Mouse (Mus musculus) MEL (cell line): ENCODE measurements around the gene Izumo4. TPM values are rescaled to one million over a fixed set of nuclear protein-coding genes. Genes with fewer than 3 reads are reported as not detected.

ENCODE experiments used
- DNase-seq: peaks from one replicate; pipeline ENCODE4 v3.0.0; 2011; ENCODE audit warnings: low read depth, low spot score
- H3K27ac ChIP-seq: 2 replicates; pipeline ENCODE4 v1.5.1; 2012; ENCODE audit warnings: low read depth, mild to moderate bottlenecking, control low read depth, low read length, moderate library complexity; ENCODE audit not compliant: control insufficient read depth
- H3K27me3 ChIP-seq, 2 experiments: fragments of 150-350 bp in 1 of 2; sonication (generic) in 1 of 2; 2 replicates each; pipeline ENCODE4 v1.6.1; 2012; ENCODE audit warnings: low read length in 2 of 2, mild to moderate bottlenecking in 2 of 2, improper control_type of control experiment in 1 of 2, moderate library complexity in 1 of 2; ENCODE audit not compliant: insufficient read depth in 2 of 2, control insufficient read depth in 1 of 2
- H3K36me3 ChIP-seq, 2 experiments: 2 replicates each; pipeline ENCODE4 v1.6.1; 2012 to 2014; ENCODE audit warnings: low read length in 2 of 2, improper control_type of control experiment in 1 of 2, inconsistent platforms in 1 of 2, mild to moderate bottlenecking in 1 of 2; ENCODE audit not compliant: insufficient read depth in 2 of 2, control insufficient read depth in 1 of 2
- H3K4me1 ChIP-seq, 2 experiments: fragments of 150-350 bp in 1 of 2; sonication (generic) in 1 of 2; 2 replicates each; pipeline ENCODE4 v1.6.1; 2012; ENCODE audit warnings: low read length in 2 of 2, improper control_type of control experiment in 1 of 2, mild to moderate bottlenecking in 1 of 2; ENCODE audit not compliant: insufficient read depth in 2 of 2, control insufficient read depth in 1 of 2
- H3K4me3 ChIP-seq, 2 experiments: fragments of 150-350 bp in 1 of 2; sonication (generic) in 1 of 2; 2 replicates each; pipeline ENCODE4 v1.5.1; 2012; ENCODE audit warnings: low read depth in 2 of 2, low read length in 2 of 2, mild to moderate bottlenecking in 2 of 2, moderate library complexity in 2 of 2, control low read depth in 1 of 2, improper control_type of control experiment in 1 of 2; ENCODE audit not compliant: control insufficient read depth in 1 of 2, insufficient read depth in 1 of 2
- H3K79me2 ChIP-seq: 2 replicates; pipeline ENCODE4 v1.6.1; 2012; ENCODE audit warnings: mild to moderate bottlenecking, low read length, moderate library complexity; ENCODE audit not compliant: control insufficient read depth, poor library complexity, insufficient read depth
- H3K9ac ChIP-seq: 2 replicates; pipeline ENCODE4 v1.6.1; 2012; ENCODE audit warnings: low read depth, mild to moderate bottlenecking, control low read depth, low read length, moderate library complexity; ENCODE audit not compliant: control insufficient read depth, poor library complexity, severe bottlenecking
- H3K9me3 ChIP-seq: fragments of 150-350 bp; sonication (generic); replicated peaks from 2 replicates; pipeline ENCODE4 v1.6.1; 2012; ENCODE audit warnings: mild to moderate bottlenecking, low read length, improper control_type of control experiment, moderate library complexity; ENCODE audit not compliant: insufficient read depth
- CTCF ChIP-seq, 3 experiments: IDR thresholded peaks in 2 of 3; conservative IDR thresholded peaks in 1 of 3; 2 replicates each; pipeline ENCODE4 v1.5.1; 2011 to 2012; ENCODE audit warnings: low read length in 3 of 3, low read depth in 2 of 3, mild to moderate bottlenecking in 2 of 3, improper control_type of control experiment in 1 of 3, inconsistent platforms in 1 of 3, mixed read lengths in 1 of 3, moderate library complexity in 1 of 3; ENCODE audit not compliant: control insufficient read depth in 1 of 3, insufficient read depth in 1 of 3, poor library complexity in 1 of 3, severe bottlenecking in 1 of 3
- E2F4 ChIP-seq: IDR thresholded peaks from 2 replicates; pipeline ENCODE4 v1.6.1; 2011; ENCODE audit warnings: low read depth, low read length, improper control_type of control experiment, borderline replicate concordance
- EP300 ChIP-seq, 2 experiments: IDR thresholded peaks; 2 replicates each; pipeline ENCODE4 v1.6.1; 2011; ENCODE audit warnings: improper control_type of control experiment in 2 of 2, low read length in 2 of 2, low read depth in 1 of 2, mild to moderate bottlenecking in 1 of 2
- ETS1 ChIP-seq: IDR thresholded peaks from 2 replicates; pipeline ENCODE4 v1.6.1; 2012; ENCODE audit warnings: low read depth, mild to moderate bottlenecking, inconsistent platforms, low read length, improper control_type of control experiment, moderate library complexity
- GABPA ChIP-seq: IDR thresholded peaks from 2 replicates; pipeline ENCODE4 v1.6.1; 2012; ENCODE audit warnings: low read depth, mild to moderate bottlenecking, inconsistent platforms, low read length, improper control_type of control experiment, moderate library complexity
- GATA1 ChIP-seq: IDR thresholded peaks from 2 replicates; pipeline ENCODE4 v1.6.1; 2011; ENCODE audit warnings: low read depth, low read length, improper control_type of control experiment
- HCFC1 ChIP-seq: IDR thresholded peaks from 2 replicates; pipeline ENCODE4 v1.6.1; 2012; ENCODE audit warnings: low read depth, mild to moderate bottlenecking, inconsistent platforms, low read length, improper control_type of control experiment, moderate library complexity
- KAT2A ChIP-seq: conservative IDR thresholded peaks from 2 replicates; pipeline ENCODE4 v1.6.1; 2012; ENCODE audit warnings: low read depth, low read length, improper control_type of control experiment, inconsistent platforms
- MAFK ChIP-seq: IDR thresholded peaks from 2 replicates; pipeline ENCODE4 v1.6.1; 2011; ENCODE audit warnings: low read depth, mild to moderate bottlenecking, low read length, improper control_type of control experiment, borderline replicate concordance
- NELFE ChIP-seq: IDR thresholded peaks from 2 replicates; pipeline ENCODE4 v1.6.1; 2011; ENCODE audit warnings: low read depth, low read length, improper control_type of control experiment
- POLR2A ChIP-seq, 2 experiments: IDR thresholded peaks; 2 replicates each; pipeline ENCODE4 v1.6.1; 2011 to 2012; ENCODE audit warnings: low read length in 2 of 2, mild to moderate bottlenecking in 2 of 2, control low read depth in 1 of 2, improper control_type of control experiment in 1 of 2, low read depth in 1 of 2, moderate library complexity in 1 of 2; ENCODE audit not compliant: control insufficient read depth in 1 of 2, insufficient read depth in 1 of 2, poor library complexity in 1 of 2
- POLR2AphosphoS5 ChIP-seq: IDR thresholded peaks from 2 replicates; pipeline ENCODE4 v1.6.1; 2012; ENCODE audit warnings: low read depth, borderline replicate concordance, mild to moderate bottlenecking, inconsistent platforms, low read length, moderate library complexity, mixed read lengths
- RAD21 ChIP-seq: IDR thresholded peaks from 2 replicates; pipeline ENCODE4 v1.6.1; 2011; ENCODE audit warnings: mild to moderate bottlenecking, low read depth, low read length, improper control_type of control experiment
- SMC3 ChIP-seq: IDR thresholded peaks from 2 replicates; pipeline ENCODE4 v1.6.1; 2011; ENCODE audit warnings: low read depth, low read length, improper control_type of control experiment
- TBP ChIP-seq: IDR thresholded peaks from 2 replicates; pipeline ENCODE4 v1.8.0; 2011; ENCODE audit warnings: low read depth, low read length, improper control_type of control experiment
- UBTF ChIP-seq: IDR thresholded peaks from 2 replicates; pipeline ENCODE4 v1.6.1; 2012; ENCODE audit warnings: low read depth, mild to moderate bottlenecking, inconsistent platforms, low read length, improper control_type of control experiment, moderate library complexity, borderline replicate concordance; ENCODE audit not compliant: insufficient read depth
- ZC3H11A ChIP-seq: IDR thresholded peaks from 2 replicates; pipeline ENCODE4 v1.6.1; 2012; ENCODE audit warnings: low read depth, mild to moderate bottlenecking, inconsistent platforms, low read length, improper control_type of control experiment
- ZKSCAN1 ChIP-seq: IDR thresholded peaks from 2 replicates; pipeline ENCODE4 v1.6.1; 2012; ENCODE audit warnings: low read depth, mild to moderate bottlenecking, inconsistent platforms, low read length, improper control_type of control experiment, moderate library complexity
- polyA plus RNA-seq, 2 experiments: library from polyadenylated mRNA; stranded (reverse) in 1 of 2; unstranded in 1 of 2; fragments of >175 nt in 1 of 2; fragments of >200 nt in 1 of 2; gene quantifications; 2 replicates each; pipeline versions ENCODE4 v1.2.1 to v1.2.4; 2012; ENCODE audit warnings: low replicate concordance in 2 of 2, low read depth in 1 of 2; ENCODE audit not compliant: insufficient read length in 2 of 2, insufficient read depth in 1 of 2, missing spikeins in 1 of 2
- total RNA-seq: library from RNA; depleted of rRNA; stranded (reverse); fragments of 300-350 nt; gene quantifications from 2 replicates; pipeline ENCODE4 v1.2.3, GENCODE M21; 2012

Izumo4 gene
- total and polyA plus RNA-seq, 3 experiments: 1.0 to 3.8 TPM; not detected in 1

GRCm38 (mm10) chr10:80705479-80705878, 3.5 kb downstream of the Izumo4 start:
- Histone ChIP-seq H3K4me3 (no peak overlapping the region), H3K27me3 (no peaks in the 10 kb centered on the region), H3K27ac (no peak overlapping the region), H3K79me2 (peaks cover 4% of the 10 kb centered on the region; the same call in 1 of the 2 replicates), H3K9ac (no peak overlapping the region), H3K36me3 (peaks cover 2 to 8% of the 10 kb centered on the region in 2 experiments; a peak in 2 of 4 replicates), H3K4me1 (peaks cover 4 to 16% of the 10 kb centered on the region in 2 experiments), H3K9me3 (no peaks in the 10 kb centered on the region)
- DNase-seq: no peak
- no peak for TF ChIP-seq EP300 (IDR thresholded peaks at IDR 0.05; ENCODE audit: low read depth in 1 of 2, low read length in 2 of 2)
- no peak for TF ChIP-seq SMC3
- TF ChIP-seq MAFK: no peak
- no peak for TF ChIP-seq UBTF
- no peak for TF ChIP-seq RAD21
- TF ChIP-seq HCFC1: no peak
- TF ChIP-seq ZC3H11A: no peak
- no peak for TF ChIP-seq GABPA
- TF ChIP-seq KAT2A: no peak
- TF ChIP-seq GATA1: no peak
- no peak for TF ChIP-seq ETS1
- no peak for TF ChIP-seq NELFE
- no peak for TF ChIP-seq E2F4
- TF ChIP-seq POLR2AphosphoS5: no peak; the same call in 1 of the 2 replicates
- TF ChIP-seq TBP: no peak
- TF ChIP-seq POLR2A (IDR thresholded peaks at IDR 0.05; ENCODE audit: control insufficient read depth in 1 of 2, insufficient read depth in 1 of 2, low read depth in 1 of 2, low read length in 2 of 2, poor library complexity in 1 of 2): no peak

- H3K4me3 ChIP-seq: no peak overlapping the region
- no peak overlapping the region for H3K9ac ChIP-seq
- no peak for DNase-seq
- no peaks in the 10 kb centered on the region for H3K79me2 ChIP-seq
- H3K27me3 ChIP-seq: no peaks in the 10 kb centered on the region
- no peak overlapping the region for H3K27ac ChIP-seq
- peaks cover 0 to 2% of the 10 kb centered on the region in 2 experiments; a peak in 1 of 4 replicates for H3K36me3 ChIP-seq
- H3K9me3 ChIP-seq: no peaks in the 10 kb centered on the region
- H3K4me1 ChIP-seq: no peaks in the 10 kb centered on the region
- no peak for TF ChIP-seq ZKSCAN1
- TF ChIP-seq CTCF (IDR thresholded peaks at IDR 0.05 in 2 of 3, conservative IDR thresholded peaks at IDR 0.05 in 1 of 3; ENCODE audit: control insufficient read depth in 1 of 3, insufficient read depth in 1 of 3, low read depth in 2 of 3, low read length in 3 of 3, poor library complexity in 1 of 3, severe bottlenecking in 1 of 3): no peak
- no peak for TF ChIP-seq RAD21
- TF ChIP-seq POLR2AphosphoS5: no peak
- no peak for TF ChIP-seq ZC3H11A
These were observed 8.8 kb downstream of the Izumo4 start for GRCm38 (mm10) chr10:80710834-80711233.
